In genomic region chr5:30806106-30806505, GRCm38 (mm10) we compare ENCODE assay signal across 8 mouse cellular contexts. TPM values are rescaled to one million over a fixed set of nuclear protein-coding genes. Genes with fewer than 3 reads are reported as not detected.
DNase-seq lines count a peak whose midpoint lies in the region; ATAC-seq and TF ChIP-seq lines count a peak whose summit lies in the region.

No protein-coding gene starts in this region.

- H3K36me3 ChIP-seq in embryonic facial prominence, embryonic 12.5 days = no peaks in the 10 kb centered on the region
- no peaks in the 10 kb centered on the region for H3K36me3 ChIP-seq in heart, adult 2 months (ENCODE audit: control insufficient read depth, insufficient read depth, low read length)
- no peaks in the 10 kb centered on the region for H3K36me3 ChIP-seq in kidney, adult 2 months (ENCODE audit: control insufficient read depth, insufficient read depth, low read length)
- no peaks in the 10 kb centered on the region for H3K36me3 ChIP-seq in limb, embryonic 11.5 days (ENCODE audit: control insufficient read depth, insufficient read depth, low read length)
- no peaks in the 10 kb centered on the region for H3K36me3 ChIP-seq in midbrain, embryonic 16.5 days (ENCODE audit: control insufficient read depth, insufficient read depth, low read length)
- no peaks in the 10 kb centered on the region for H3K36me3 ChIP-seq in spleen, adult 2 months (ENCODE audit: control insufficient read depth, insufficient read depth, low read length)

- H3K27ac ChIP-seq in embryonic facial prominence, embryonic 12.5 days = no peak overlapping the region
- H3K27ac ChIP-seq in heart, adult 2 months = no peak overlapping the region
- H3K27ac ChIP-seq in kidney, adult 2 months (ENCODE audit: insufficient read depth, low read depth, low read length) = no peak overlapping the region
- H3K27ac ChIP-seq in limb, embryonic 11.5 days (replicated peaks; ENCODE audit: low read depth, low read length) = no peak overlapping the region
- H3K27ac ChIP-seq in midbrain, embryonic 16.5 days (ENCODE audit: low read length) = no peak overlapping the region
- H3K27ac ChIP-seq in spleen, adult 2 months (ENCODE audit: insufficient read depth, low read length) = no peak overlapping the region

- no peaks in the 10 kb centered on the region for H3K9me3 ChIP-seq in embryonic facial prominence, embryonic 12.5 days
- H3K9me3 ChIP-seq in limb, embryonic 11.5 days (ENCODE audit: control insufficient read depth, low read length) = no peaks in the 10 kb centered on the region
- no peaks in the 10 kb centered on the region for H3K9me3 ChIP-seq in midbrain, embryonic 16.5 days (replicated peaks; ENCODE audit: control insufficient read depth, low read length, poor library complexity, severe bottlenecking)

- no peak overlapping the region for H3K4me2 ChIP-seq in embryonic facial prominence, embryonic 12.5 days (replicated peaks)
- no peak overlapping the region for H3K4me2 ChIP-seq in limb, embryonic 11.5 days (ENCODE audit: low read depth, severe bottlenecking)
- no peak overlapping the region for H3K4me2 ChIP-seq in midbrain, embryonic 16.5 days (ENCODE audit: low read length)

- H3K9ac ChIP-seq in embryonic facial prominence, embryonic 12.5 days = no peak overlapping the region
- no peak overlapping the region for H3K9ac ChIP-seq in heart, adult 2 months (ENCODE audit: low read depth, low read length)
- no peak overlapping the region for H3K9ac ChIP-seq in limb, embryonic 11.5 days (ENCODE audit: low read length)
- H3K9ac ChIP-seq in midbrain, embryonic 16.5 days (ENCODE audit: low read depth, low read length) = no peak overlapping the region

- WGBS in embryonic facial prominence, embryonic 12.5 days = 5% methylated on average over 3 of the region's 3 CpGs
- WGBS in heart, adult 2 months = 11% methylated on average over 3 of the region's 3 CpGs
- 5% methylated on average over 3 of the region's 3 CpGs for WGBS in kidney, adult 2 months
- WGBS in limb, embryonic 11.5 days = 12% methylated on average over 3 of the region's 3 CpGs
- WGBS in midbrain, embryonic 16.5 days = 6% methylated on average over 3 of the region's 3 CpGs
- WGBS in spleen, adult 2 months = 13% methylated on average over 3 of the region's 3 CpGs

- H3K79me2 ChIP-seq in heart, adult 2 months (replicated peaks; ENCODE audit: control insufficient read depth, insufficient read depth, low read length) = no peaks in the 10 kb centered on the region

- intact Hi-C loops in heart, adult 2 months (cut with DNase I) = loop anchor here (1.0 to 10.0 kb wide), 4 partner anchors 61 to 299 kb away; partner anchors contain the start of genes Dnajc5g, Slc30a3 and Tmem214

- H3K27me3 ChIP-seq in embryonic facial prominence, embryonic 12.5 days = no peaks in the 10 kb centered on the region
- H3K27me3 ChIP-seq in heart, adult 2 months (ENCODE audit: control insufficient read depth, insufficient read depth, low read length) = no peaks in the 10 kb centered on the region
- no peaks in the 10 kb centered on the region for H3K27me3 ChIP-seq in kidney, adult 2 months (replicated peaks; ENCODE audit: control insufficient read depth, insufficient read depth, low read length)
- no peaks in the 10 kb centered on the region for H3K27me3 ChIP-seq in limb, embryonic 11.5 days (ENCODE audit: control insufficient read depth, insufficient read depth, low read length)
- no peaks in the 10 kb centered on the region for H3K27me3 ChIP-seq in midbrain, embryonic 16.5 days (ENCODE audit: control insufficient read depth, insufficient read depth, low read depth, low read length)
- H3K27me3 ChIP-seq in spleen, adult 2 months (ENCODE audit: control insufficient read depth, insufficient read depth, low read length) = no peaks in the 10 kb centered on the region

- no peak for TF ChIP-seq POLR2A in heart, adult 2 months (IDR thresholded peaks at IDR 0.05; ENCODE audit: insufficient read depth, low read depth, low read length)
- no peak for TF ChIP-seq POLR2A in kidney, adult 2 months (IDR thresholded peaks at IDR 0.05; ENCODE audit: low read depth, low read length)
- TF ChIP-seq POLR2A in spleen, adult 2 months (IDR thresholded peaks at IDR 0.05; ENCODE audit: low read depth, low read length) = no peak

- peak; percentile 65; the same call in 1 of the 2 replicates for ATAC-seq in embryonic facial prominence, embryonic 12.5 days (ENCODE audit: insufficient number of reproducible peaks, insufficient read depth, low FRiP score, low TSS enrichment)
- ATAC-seq in limb, embryonic 11.5 days (ENCODE audit: insufficient number of reproducible peaks, low FRiP score, low TSS enrichment, low read depth) = peak; percentile 68; the same call in 1 of the 2 replicates
- ATAC-seq in midbrain, embryonic 16.5 days = peak; percentile 89

- H3K4me3 ChIP-seq in embryonic facial prominence, embryonic 12.5 days = no peak overlapping the region
- no peak overlapping the region for H3K4me3 ChIP-seq in heart, adult 2 months
- no peak overlapping the region for H3K4me3 ChIP-seq in kidney, adult 2 months (ENCODE audit: insufficient read depth, low read depth, low read length)
- H3K4me3 ChIP-seq in limb, embryonic 11.5 days (ENCODE audit: low read depth, low read length) = no peak overlapping the region
- H3K4me3 ChIP-seq in midbrain, embryonic 16.5 days (ENCODE audit: low read depth, low read length) = no peak overlapping the region
- H3K4me3 ChIP-seq in spleen, adult 2 months (ENCODE audit: extremely low read depth, insufficient read depth, insufficient read length) = no peak overlapping the region

- H3K4me1 ChIP-seq in embryonic facial prominence, embryonic 12.5 days = no peaks in the 10 kb centered on the region
- no peaks in the 10 kb centered on the region for H3K4me1 ChIP-seq in heart, adult 2 months (ENCODE audit: control insufficient read depth, insufficient read depth, low read length)
- H3K4me1 ChIP-seq in kidney, adult 2 months (ENCODE audit: control insufficient read depth, insufficient read depth, low read length) = no peaks in the 10 kb centered on the region
- H3K4me1 ChIP-seq in limb, embryonic 11.5 days (ENCODE audit: control insufficient read depth, insufficient read depth, low read length) = no peaks in the 10 kb centered on the region
- no peaks in the 10 kb centered on the region for H3K4me1 ChIP-seq in midbrain, embryonic 16.5 days (ENCODE audit: control insufficient read depth, insufficient read depth, low read length)
- no peaks in the 10 kb centered on the region for H3K4me1 ChIP-seq in spleen, adult 2 months (ENCODE audit: control insufficient read depth, insufficient read depth, insufficient read length)

- peak; percentile 77 for DNase-seq in 416B (ENCODE audit: low read depth)
- peak; percentile 89 to 90 for DNase-seq in adrenal gland, postnatal 36 days
- peak; percentile 85 to 90 for DNase-seq in heart, adult 2 months
- DNase-seq in kidney, adult 2 months = peak; percentile 90
- DNase-seq in limb, embryonic 11.5 days (ENCODE audit: low spot score) = peak; percentile 97
- DNase-seq in spleen, adult 2 months (ENCODE audit: low read depth in 1 of 2, low spot score in 2 of 2) = peak; percentile 50 to 80

- TF ChIP-seq EP300 in heart, adult 2 months (IDR thresholded peaks at IDR 0.05; ENCODE audit: insufficient read depth, low read depth, low read length) = peak; percentile 91

- no peak for TF ChIP-seq CTCF in heart, adult 2 months (IDR thresholded peaks at IDR 0.05)
- peak; percentile 98 for TF ChIP-seq CTCF in kidney, adult 2 months (conservative IDR thresholded peaks at IDR 0.05; ENCODE audit: insufficient read depth, insufficient read length, low read depth, low read length)
- TF ChIP-seq CTCF in spleen, adult 2 months (IDR thresholded peaks at IDR 0.05; ENCODE audit: extremely low read depth, insufficient read depth, insufficient read length, insufficient replicate concordance) = peak; percentile 77; the same call in 1 of the 2 replicates

RNA-seq across cellular contexts. Expression of gene Mapre3, which starts 8.3 kb away (rescaled TPM):
- total RNA-seq in adrenal gland, postnatal 36 days (2021) = 10 to 100 TPM; 48.9 to 52.2 TPM
- polyA plus RNA-seq in embryonic facial prominence, embryonic 12.5 days (2016; fragmentation: Nextera tagmentation; extraction: Ambion mirVana) = 28.8 and 29.3 TPM in 2 replicates
- total RNA-seq in heart, adult 2 months (2021) = 10 to 100 TPM; 36.5 to 38.2 TPM
- 49.1 and 52.8 TPM in 2 replicates for polyA plus RNA-seq in heart, adult 2 months (2012; rRNA removed)
- polyA plus RNA-seq in kidney, adult 2 months (2012; rRNA removed) = 44.3 and 45.3 TPM in 2 replicates
- 16.8 and 18.0 TPM in 2 replicates for polyA plus RNA-seq in limb, embryonic 11.5 days (2014; fragmentation: Nextera tagmentation; extraction: Ambion mirVana)
- polyA plus RNA-seq in midbrain, embryonic 16.5 days (2015; fragmentation: Nextera tagmentation; extraction: Ambion mirVana) = 162 and 172 TPM in 2 replicates
- polyA plus RNA-seq in spleen, adult 2 months (2012; rRNA removed) = 12.2 TPM in 2 replicates
